Mouse (Mus musculus) kidney, adult 9 months (tissue): ENCODE results near the gene Smurf2.
A peak's percentile ranks its signal among the peaks of the same experiment; 100 is the strongest.

ENCODE experiments used
- DNase-seq: peaks from one replicate; pipeline ENCODE4 v3.0.0; 2022

The Smurf2 gene

GRCm38 (mm10) chr11:106920551-106921379, at the start of gene Smurf2:
Gene Smurf2, minus strand, starts transcription at chr11:106920715.
- peak; percentile 86 for DNase-seq

DNA sequence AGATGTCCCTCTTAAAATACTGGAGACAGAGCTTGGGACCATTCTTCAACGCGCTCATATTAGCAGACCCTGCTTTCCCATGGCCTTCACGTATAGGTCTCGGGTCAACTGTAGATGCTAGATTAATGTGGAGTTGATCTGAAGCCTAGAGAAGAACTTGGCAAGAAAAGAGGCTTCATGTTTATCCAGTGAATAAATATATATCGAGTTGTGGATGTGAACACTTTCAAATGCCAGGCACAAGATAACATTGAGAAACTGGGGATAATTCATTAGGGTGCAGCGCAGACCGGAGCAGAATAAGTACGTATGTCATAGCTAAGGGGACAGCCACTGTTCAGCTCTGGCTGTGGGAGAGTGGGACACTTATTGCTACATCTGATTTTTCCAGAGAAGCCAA, 49.3 kb upstream of the Smurf2 start:
- no peak for DNase-seq

- DNase-seq: peak; percentile 62
Measured at GRCm38 (mm10) chr11:106967630-106968029, 47.1 kb upstream of the Smurf2 start.

DNA sequence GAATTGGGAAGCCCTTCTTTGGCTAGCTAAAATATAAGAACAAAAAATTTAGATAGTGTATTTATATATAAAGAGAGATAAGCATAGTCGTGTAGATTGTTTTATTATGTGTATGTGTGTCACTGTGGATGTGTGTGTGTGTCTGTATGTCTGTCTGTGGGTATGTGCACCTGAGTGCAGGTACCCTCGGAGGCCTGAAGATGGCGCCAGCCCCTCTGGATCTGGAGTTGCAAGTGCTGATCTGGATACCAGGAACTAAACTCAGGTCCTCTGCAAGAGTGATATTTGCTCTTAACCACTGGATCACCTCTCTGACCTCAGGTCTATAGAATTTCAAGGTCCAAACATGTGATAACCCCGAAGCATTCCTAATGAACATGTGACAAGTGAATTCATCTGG, 45.4 kb upstream of the Smurf2 start:
- DNase-seq: no peak

DNA sequence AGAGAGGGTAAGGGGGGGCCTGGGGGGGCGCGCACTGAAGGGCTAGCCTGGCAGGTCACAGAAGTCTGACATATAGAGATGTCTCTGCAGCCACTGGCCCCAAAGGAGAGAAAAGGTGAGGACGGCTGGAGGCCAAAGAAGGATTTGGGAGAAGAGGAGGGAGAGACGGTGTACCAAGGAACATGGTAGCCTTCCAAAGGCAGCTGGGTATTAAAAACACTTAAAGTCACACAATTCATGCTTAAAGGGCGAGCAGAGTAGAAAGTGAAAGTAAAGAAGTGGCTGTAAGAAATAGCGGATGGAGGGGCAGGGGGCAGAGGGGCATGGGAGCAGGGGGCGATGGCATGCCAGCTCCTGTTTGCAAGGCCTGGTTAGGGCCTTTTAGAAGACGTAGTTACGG, 41.8 kb upstream of the Smurf2 start:
- DNase-seq: no peak

DNA sequence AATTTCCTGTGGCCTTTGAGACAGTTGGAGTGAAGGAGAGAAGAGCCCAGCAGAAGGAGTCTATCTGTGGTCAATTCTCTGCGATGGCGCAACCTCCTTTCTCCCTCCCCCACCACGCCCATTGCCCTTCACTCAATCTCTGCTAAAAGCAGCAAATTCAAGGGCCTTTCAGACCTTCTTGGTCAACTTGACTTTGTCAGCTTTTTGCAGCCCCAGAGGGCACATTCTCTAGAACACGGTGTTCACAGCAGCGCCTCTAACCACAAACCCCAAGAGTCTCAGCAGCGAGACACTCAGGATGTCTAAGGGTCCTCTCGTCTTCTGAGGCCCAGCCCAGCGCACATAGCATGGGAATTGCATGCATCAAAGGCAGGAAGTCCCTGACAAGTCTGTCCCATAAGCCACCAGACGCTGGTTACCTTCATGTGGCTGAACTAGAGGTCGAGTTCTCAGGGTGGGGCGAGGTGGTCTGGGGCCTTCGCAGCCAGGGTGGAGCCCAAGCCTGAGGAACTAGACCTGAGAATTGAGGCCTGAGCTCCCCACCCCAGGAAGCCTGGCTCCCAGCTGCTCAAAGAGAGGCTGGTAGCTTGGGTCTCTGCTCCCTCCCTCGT, 41.1 kb upstream of the Smurf2 start:
- no peak for DNase-seq

GRCm38 (mm10) chr11:106959121-106959520, 38.6 kb upstream of the Smurf2 start:
- DNase-seq: no peak

GRCm38 (mm10) chr11:106958407-106959071, 38.0 kb upstream of the Smurf2 start:
- no peak for DNase-seq

DNA sequence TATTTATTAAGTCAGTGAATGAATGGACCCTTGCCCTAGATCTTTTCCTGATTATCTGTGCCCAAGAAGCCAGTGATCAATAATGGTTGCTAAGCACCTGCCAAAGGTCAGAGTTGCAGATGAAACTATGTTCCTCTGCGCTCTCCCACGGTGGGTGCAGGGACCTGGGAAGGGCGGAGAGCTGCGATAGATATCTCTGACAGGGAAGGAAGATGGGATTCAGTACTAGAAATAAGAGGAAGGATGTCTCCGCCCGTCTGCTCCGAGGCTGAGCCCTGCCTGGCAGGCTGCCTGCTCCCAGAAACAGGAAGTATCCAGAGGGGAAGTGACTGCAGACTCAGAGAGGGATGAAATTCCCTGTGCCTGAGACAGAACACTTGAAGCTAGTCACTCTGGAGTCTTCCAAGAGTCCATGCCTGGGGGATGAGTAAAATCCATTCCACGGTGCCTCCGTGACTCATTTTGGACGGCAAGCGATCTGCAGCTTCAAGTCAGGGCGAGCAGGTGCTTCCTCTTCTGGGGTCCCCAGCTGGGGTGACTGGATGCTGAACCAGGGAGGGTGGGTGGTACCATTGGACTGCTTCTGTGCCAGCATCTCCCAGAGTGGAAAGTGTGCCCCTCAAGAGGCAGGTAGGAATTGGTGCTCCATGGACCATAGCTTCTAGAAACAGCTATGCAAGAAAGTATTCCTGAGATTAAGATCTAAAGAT, 36.9 kb upstream of the Smurf2 start:
- DNase-seq: peak; percentile 82

DNA sequence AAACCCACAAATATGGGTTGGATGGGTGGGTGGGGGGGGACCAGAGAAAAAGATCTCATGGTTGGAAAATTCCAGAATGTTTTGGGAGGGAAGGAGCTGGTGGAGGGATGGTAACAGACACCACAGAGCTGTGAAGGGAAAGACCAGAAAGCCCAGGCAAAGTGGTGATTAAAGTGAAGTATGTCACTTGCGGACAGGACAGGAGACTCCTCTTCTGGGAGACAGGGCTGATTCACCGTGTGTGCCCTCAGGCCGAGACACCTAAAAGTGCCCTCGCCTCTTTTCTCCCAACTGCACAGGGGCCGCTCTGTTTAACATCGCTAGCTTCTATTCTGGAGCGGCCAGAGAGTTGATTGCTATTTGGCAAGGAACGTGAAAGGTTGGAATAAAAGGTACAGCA, 34.1 kb upstream of the Smurf2 start:
- DNase-seq: no peak

- no peak for DNase-seq
Measured at GRCm38 (mm10) chr11:106954116-106954515, 33.6 kb upstream of the Smurf2 start.

DNA sequence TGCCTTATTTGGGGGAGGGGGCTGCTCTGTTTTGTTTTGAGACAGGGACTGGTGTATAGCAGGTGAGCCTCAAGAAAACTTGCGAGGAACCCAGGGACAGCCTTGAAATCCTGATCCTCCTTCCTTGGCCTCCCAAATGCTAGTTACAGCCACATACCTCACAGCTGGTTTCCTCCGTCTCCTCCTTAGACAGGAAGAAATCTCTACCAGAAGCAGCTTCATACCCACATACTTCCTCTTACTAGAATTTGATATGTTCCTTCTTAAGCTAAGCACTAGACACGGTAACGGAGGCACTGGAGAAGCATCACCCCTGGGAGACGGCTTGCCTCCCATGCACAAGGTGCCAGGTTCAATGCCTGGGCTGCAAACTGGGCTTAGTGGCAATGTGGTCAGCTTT, 16.8 kb upstream of the Smurf2 start:
- no peak for DNase-seq

DNA sequence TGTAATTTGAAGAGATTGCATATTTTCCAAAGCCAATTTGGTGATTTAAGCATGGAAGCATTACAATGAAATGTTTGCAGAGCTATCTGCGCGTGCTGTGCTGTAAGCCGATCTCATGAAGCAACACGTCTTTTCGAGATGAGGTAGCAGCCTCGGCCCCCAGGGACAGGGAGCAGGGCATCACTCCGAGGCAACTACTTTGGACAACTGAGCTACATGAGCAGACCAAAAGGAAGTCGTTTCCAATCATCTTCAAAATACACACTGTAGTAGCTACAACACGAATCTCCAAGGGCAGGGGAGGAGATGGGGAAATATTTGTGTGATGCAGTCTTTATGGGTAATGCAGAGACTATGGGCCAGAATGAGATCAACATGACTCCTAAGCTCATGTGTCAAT, 9.9 kb upstream of the Smurf2 start:
- no peak for DNase-seq

- DNase-seq: no peak
Measured at GRCm38 (mm10) chr11:106928935-106929334, 8.4 kb upstream of the Smurf2 start.

- peak; percentile 85 for DNase-seq
Measured at GRCm38 (mm10) chr11:106927950-106928349, 7.4 kb upstream of the Smurf2 start.

- peak; percentile 68 for DNase-seq
Measured at GRCm38 (mm10) chr11:106927226-106927625, 6.7 kb upstream of the Smurf2 start.

DNA sequence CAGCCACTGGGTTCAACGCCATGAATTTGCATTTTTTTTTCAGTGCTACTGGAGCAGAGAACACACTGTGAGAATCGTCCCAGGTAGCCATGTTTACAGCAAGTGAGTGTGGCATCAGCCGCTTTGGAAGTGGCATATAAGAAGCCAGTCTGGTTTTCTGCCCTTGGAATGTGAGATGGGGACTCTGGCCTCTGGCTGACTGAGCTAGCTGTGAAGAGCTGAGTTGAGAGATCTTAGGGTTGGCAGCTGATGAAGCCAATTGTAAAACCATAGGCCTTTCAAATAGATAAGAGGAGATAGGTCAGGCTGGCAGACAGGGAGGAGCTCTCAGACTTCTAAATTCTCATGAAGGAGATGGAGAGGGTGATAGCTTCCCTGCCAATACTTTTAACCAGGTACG, 6.2 kb upstream of the Smurf2 start:
- DNase-seq: peak; percentile 35

- peak; percentile 66 for DNase-seq
Measured at GRCm38 (mm10) chr11:106919612-106920550, 634 bp downstream of the Smurf2 start.

DNA sequence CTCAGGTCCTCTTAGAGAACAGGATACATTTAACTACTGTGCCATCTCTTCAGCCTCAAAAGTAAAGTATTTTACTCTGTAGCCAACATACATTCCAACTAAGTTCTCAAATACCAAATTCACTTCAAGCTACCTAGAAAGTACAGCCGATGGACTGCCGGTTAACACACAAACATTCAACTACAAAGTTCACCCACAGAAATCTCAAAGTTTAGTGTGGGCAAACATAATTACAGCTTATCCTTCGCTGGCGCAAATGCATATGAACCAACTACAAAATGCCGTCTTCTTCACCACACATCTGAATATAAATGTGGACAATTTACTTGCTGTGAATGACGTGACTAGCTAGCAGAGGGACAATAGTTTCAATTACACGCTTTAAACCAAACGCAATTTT, 1.6 kb downstream of the Smurf2 start:
- no peak for DNase-seq

GRCm38 (mm10) chr11:106911257-106911656, 9.3 kb downstream of the Smurf2 start:
- DNase-seq: peak; percentile 44

- DNase-seq: no peak
Measured at GRCm38 (mm10) chr11:106908016-106908415, 12.5 kb downstream of the Smurf2 start.

DNA sequence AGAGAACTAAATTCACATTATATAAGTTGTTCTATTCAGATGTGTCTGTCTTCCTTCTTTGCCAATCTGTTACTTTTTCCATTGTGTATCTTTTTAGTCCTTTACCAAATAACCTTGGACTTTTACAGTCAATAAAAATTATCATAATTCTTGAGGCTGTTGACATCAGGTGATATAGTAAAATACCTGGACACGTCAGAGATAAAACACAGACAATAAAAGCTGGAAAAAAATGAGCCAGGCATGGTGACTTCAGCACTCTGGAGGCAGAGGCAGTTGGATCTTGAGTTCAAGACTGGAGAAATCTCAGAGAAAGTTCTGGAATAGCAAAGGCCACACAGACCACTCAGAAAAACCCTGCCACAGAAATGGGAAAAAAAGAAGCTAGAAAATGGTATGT, 13.3 kb downstream of the Smurf2 start:
- DNase-seq: no peak
